Mouse (Mus musculus) v-Abl transformed pro-B cells (cell line): ENCODE measurements around the gene 1600012H06Rik.
"Not testable (repeated sequence)": the region's sequence is repeated elsewhere in the genome, so short reads cannot be mapped to it uniquely, and the experiment has no call there.

Experiments
- in situ Hi-C, 2 experiments: fragments of 400-800 bp; cut with MboI; formaldehyde crosslinking; loops; one replicate each; pipeline ENCODE4 v1.15.1; 2025; ENCODE audit not compliant: unreplicated experiment in 2 of 2

The 1600012H06Rik gene

DNA sequence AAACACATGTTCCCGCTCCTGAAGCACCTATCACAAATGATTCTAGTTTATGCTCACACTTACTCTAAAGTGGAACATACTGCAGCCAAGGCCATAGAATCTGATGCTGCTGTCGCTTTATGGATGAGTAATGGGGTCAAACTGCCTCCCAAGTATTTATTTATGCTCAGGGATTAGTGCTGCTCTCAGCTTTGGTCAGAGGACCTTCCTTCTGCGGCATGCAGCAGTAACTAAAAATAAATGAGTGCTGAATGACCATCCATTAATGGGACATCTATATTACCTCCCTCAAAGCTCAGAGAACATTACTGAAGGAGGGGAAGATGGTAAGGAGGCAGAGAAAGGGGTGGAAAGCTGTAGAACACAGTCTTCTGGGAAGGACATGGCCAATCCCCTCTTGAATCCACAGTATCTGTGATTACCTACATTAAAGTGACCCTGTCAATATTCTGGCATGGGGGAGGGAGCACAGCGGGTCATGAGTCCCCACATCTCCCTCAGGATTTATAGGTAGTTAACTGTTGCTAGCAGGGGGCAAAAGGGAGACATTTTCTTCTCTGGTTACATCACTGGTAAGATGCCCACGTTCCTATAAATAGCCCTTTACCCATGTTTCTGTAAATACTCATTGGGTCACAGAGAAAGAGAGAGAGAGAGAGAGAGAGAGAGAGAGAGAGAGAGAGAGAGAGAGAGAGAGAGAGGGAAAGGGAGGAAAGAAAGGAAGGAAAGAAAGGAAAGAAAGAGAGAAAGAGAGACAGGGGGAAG, 7.0 kb upstream of the 1600012H06Rik start:
- in situ Hi-C loops = loop anchor here in 1 of 2 experiments (25.0 kb wide), 2 partner anchors 451 to 801 kb away; partner anchors contain the start of genes Dll1 and Fam120b

DNA sequence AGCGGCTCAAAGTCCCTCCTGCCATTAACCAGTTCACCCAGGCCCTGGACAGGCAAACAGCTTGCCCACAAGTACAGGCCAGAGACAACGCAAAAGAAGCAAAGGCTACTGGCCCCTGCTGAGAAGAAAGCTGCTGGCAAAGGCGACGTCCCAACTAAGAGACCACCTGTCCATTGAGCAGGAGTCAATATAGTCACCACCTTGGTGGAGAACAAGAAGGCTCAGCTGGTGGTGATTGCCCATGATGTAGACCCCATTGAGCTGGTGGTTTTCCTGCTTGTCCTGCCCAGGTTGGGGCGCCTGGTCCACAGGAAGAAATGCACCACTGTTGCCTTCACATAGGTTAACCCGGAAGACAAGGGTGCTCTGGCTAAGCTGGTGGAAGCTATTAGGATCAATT, 803 bp upstream of the 1600012H06Rik start:
- in situ Hi-C loops = loop anchor here in 1 of 2 experiments (25.0 kb wide), 2 partner anchors 445 to 795 kb away; partner anchors contain the start of genes Dll1 and Fam120b

DNA sequence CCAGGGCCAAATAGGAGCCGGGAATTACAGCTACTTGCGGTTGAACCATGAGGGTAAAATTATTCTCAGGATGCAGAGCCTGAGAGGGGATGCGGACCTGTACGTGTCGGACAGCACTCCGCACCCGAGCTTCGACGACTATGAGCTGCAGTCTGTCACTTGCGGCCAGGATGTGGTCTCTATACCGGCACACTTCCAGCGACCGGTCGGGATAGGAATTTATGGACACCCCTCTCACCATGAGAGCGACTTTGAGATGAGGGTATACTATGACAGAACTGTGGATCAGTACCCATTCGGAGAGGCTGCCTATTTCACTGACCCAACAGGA, 710 bp downstream of the 1600012H06Rik start:
- in situ Hi-C loops = loop anchor here in 1 of 2 experiments (25.0 kb wide), 2 partner anchors 444 to 794 kb away; partner anchors contain the start of genes Dll1 and Fam120b

DNA sequence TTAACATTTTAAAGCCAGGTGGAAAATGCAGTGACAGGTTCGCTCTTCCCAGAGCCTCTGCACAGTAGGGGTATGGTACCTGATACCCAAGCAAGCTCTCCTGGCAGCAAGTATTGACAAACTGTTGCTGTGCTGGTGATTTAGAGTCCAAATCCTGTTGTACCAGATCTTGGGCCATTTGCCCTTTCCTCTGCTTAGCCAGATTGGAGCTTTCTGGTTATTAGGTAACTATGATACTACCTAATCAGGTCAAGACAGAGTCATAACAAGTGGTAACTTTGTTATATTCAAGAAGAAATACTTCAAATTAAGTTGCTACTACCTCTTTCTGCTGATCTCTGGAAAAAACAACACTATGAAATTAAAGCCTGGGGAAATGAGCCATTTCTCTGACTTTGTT, 1.6 kb downstream of the 1600012H06Rik start:
- in situ Hi-C loops = loop anchor here in 1 of 2 experiments (25.0 kb wide), 2 partner anchors 443 to 793 kb away; partner anchors contain the start of genes Dll1 and Fam120b

DNA sequence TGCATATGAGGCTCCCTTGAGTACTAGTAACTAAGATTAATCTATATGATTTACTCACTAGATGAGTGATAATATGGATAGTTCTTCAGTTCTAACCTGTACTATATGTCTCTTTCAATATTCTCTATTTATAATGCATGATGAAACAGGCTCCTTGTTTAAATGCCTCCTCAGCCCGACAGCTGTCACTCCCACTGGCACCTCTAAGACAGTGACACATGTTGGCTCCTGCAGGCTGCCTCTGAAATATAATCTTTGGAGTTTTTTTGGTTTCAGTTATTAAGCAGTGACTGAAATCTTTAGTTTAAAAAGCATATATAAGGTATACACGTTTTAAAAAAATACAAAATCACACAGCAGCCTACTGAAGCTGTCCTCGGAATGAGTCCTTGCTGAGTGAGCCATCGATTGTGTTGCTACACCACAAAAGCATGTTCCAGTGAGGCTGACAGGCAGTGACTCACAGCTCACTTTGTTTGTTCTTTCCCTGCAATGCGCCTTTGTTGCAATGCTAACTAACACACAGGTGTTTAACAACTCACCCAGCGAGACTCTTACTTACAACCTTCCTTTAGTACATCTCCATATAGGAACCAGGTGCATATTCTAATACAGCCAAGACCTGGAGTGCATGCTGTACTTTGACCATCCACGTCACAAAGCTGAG, 6.3 kb downstream of the 1600012H06Rik start:
- in situ Hi-C loops = loop anchor here in 1 of 2 experiments (25.0 kb wide), 2 partner anchors 438 to 788 kb away; partner anchors contain the start of genes Dll1 and Fam120b

DNA sequence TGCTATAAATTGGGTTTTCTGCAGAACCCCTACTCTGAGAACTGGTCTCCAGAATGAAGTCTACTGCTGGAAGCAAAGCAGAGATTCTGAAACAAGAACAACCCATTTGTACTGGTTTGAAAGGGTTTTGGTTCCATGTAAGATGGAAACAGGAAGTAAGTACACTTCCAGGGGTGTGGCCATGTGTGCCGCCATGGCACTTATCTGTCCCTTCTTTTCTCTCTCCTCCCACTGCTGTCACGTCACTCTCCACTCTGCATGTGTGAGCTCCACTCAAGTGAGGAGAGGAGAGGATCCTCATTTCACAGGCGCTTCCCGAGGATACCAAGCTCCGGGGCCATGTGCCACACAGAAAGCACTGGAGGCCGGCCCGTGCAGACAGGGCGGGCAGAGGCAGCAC, 10.5 kb downstream of the 1600012H06Rik start:
- in situ Hi-C loops = no loop called here

DNA sequence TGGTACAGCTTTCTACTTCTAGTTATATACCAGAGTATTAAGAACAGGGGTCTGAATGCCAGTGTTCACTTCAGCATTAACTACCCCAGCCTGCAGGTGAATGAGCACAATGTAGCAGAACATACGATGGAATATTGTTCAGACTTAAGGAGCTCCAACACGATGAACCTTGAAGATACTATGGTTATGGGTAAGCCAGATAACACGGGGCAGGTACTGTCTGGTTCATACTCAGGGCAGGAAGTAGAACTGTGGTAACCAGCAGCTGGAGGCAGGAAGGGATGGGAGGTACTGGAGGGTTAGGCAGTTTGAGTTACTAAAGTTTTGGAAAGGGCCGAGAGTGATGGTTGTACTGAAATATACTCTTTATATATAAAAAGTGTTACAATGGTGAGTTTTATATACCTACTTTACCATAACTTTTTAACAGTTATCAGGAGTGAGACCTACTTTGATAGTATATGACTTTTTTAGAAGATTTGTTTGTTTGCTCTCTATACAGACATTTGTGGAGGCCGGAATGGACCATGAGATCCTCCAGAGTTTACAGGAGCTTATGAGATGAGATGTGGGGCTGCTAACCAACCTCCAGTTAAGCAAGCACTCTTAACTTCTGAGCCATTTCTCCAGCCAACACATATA, 15.8 kb downstream of the 1600012H06Rik start:
- in situ Hi-C loops = no loop called here

DNA sequence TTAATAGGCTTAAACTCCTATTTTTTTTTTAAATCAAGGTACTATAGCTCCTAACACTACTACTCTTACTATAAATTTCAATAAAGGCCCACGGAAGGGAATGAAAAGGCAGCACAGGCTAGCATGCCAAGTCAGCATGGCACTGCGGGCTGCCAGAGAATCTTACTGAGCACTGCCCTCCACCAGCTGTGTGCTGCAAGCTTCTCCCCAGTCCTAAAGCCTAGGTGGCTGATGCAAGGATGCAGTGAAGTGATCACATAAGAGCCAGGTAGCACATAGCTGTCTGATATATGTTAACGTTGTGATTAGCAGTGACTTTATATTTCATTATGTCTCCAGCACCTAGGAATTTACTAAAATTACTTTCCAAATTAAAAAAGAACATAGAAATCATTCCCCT, 17.0 kb downstream of the 1600012H06Rik start:
- in situ Hi-C loops = no loop called here

DNA sequence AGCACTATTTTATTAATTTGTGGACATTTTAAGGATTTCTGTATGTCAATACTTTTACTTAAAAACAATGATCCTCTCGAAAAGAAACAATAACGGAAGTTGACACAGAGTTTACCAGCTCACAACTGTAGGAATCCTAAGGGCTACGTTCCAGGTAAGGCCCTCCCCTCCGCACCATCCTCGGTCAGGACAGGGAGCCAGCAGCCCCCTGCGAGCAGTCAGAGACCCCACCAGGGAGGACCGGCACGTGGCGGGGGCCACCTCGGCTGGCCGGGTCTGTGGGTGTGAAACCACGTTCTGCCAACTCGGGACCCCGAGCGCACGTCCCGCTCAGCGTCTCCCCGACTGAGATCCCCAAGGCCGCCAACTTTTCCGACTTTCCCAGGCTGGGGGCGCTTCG, 17.5 kb downstream of the 1600012H06Rik start:
- in situ Hi-C loops = no loop called here

DNA sequence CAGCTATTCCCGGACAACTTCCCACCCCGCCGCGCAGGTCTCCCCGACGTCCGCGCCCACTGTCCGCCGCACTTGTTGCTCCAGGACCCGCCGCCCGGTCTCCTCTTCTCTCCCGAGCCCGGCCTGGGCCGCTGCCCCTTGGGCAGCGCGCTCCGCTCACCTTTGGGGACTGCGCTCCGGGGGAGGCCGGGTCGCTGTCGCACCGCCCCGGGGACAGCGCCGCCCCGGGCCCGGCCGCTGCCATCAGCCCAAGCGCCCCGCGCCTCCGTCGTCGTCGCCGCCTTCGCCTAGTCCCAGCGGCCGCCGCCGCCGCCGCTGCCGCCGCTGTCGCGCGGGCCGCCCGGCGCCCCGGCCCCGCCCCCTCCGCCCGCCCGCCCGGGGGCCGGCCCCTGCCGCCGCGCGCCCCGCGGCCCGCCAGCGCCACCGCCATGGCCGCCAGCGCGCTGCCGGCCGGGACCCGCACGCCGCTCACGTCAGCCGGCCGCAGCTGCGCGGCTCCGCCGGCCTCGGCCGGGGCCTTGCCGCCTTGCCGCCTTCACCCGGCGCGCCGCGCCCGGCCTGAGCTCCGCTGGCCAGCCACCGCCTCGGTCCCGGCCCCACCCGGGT, 18.1 kb downstream of the 1600012H06Rik start, which contains the start of gene Phf10:
Gene Phf10 (minus strand): TSS at position 323 of the 606 bp plus-strand sequence.
- in situ Hi-C loops = not testable (repeated sequence)

DNA sequence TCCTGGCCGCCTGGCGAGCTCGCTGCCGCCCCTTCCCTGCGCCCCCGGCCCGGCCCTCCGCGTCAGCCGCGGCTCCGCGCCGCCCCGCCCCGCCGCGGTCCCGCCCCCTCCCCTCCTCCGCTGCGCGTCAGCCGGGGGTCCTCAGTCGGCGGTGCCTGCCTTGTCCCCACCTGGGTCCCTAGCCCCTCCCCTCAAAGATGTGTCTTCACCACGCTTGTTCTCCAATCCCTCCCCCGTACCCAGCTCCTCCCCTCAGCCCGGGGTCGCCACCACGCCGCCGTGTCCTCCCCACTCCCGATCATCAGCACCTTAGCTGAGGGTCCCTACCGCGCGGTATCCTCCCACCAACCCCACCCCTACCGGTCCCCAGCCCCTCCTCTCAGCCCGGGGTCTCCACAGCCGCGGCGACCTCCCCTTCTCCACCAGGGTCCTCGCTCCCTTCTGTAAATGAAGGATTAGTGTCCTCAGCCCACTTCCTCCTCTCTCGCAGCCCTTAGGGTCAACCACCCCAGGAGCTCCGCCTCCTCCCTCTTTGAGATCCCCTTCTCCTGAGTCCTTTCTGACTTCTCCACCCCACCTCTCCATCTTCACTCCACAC, 18.7 kb downstream of the 1600012H06Rik start:
- in situ Hi-C loops = not testable (repeated sequence)

DNA sequence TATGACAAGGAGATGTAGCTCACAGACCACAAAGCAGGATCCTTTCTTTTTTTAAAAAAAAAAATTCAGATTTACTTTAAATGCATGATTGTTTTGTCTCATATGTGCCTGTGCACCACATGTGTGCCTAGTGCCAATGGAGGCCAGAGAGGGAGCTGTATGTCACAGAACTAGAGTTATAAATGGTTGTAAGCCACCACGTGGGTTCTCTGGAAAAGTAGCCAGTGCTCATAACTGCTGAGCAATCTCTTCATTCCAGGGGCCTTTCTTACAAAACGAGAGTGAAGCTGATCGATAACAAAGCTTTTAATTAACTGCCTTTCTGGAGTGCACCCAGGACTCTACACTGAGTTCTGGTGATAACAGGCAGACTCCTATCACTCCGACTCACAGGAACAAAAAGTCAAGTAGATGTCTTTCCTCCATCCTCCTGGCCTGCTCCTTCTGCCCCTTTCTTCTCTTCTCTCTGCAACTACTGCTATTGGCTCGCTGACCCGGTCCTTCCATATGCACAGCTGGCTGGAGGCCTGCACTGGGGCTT, 25.5 kb downstream of the 1600012H06Rik start:
- in situ Hi-C loops = not testable (repeated sequence)

DNA sequence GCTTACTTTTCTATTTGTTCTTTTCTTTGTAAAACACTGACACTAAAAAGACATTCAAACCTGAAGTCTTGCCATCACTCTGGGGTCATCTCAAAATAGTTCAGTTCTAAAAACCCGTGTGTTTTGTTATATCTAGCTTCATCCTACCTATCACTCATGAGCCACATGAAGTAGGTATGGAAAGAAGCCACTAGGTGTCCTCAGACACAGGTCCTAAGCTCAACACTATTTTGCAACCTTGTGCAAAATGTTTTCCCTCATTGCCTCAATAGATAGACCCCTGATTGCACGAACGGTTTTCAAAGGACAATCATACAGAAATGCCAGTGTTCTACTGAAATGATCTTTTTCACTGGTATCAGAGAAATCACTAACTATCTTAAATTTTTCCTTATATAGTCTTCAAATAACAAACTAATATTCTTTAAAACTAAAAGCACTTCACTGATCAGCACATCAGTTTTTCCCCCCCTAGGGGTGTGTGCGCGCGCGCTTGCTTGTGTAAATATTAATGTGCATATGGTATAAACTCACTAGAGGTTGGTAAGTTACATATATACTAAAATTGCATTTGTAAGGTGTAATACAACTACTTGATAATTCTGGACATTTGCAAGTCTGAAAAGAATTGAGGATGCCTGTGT, 34.9 kb downstream of the 1600012H06Rik start:
- in situ Hi-C loops = not testable (repeated sequence)

DNA sequence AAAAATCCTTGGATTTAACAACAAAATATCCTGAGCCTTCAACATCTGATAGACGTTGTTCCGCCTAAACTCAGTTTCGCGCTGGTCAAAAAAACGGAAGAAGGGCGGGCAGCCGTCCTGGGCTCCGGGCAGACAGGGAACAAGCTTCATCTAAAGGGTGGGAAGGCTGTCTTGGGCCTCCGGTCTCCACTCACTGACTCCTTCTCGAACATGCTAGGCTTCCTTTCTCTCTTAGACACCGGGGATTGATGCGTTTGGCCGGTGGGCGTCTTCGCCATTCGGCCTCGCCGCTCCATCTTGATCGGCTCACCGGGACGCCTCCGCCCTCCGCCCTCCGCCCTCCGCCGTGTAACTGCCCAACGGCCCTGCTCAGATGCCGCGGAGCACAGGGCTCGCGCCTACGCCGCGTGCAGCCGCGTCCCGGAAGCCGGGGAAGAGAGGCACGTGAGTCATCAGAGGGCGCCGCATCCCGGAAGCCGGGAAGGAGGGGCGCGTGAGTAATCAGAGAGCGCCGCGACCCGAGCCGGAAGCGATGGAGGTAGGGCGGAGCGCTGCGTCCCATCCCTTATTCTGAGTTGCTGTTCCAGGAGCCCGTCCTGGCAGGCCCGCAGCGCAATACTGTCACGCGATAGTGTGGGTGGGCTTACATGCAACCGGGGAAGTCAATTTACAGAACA, 35.5 kb downstream of the 1600012H06Rik start, which contains the start of the genes 9030025P20Rik and Gm3417:
Gene 9030025P20Rik (plus strand): TSS at position 107 of the 677 bp plus-strand sequence.
Gene Gm3417 (minus strand): TSS at position 429 of the 677 bp plus-strand sequence.
- in situ Hi-C loops = not testable (repeated sequence)

DNA sequence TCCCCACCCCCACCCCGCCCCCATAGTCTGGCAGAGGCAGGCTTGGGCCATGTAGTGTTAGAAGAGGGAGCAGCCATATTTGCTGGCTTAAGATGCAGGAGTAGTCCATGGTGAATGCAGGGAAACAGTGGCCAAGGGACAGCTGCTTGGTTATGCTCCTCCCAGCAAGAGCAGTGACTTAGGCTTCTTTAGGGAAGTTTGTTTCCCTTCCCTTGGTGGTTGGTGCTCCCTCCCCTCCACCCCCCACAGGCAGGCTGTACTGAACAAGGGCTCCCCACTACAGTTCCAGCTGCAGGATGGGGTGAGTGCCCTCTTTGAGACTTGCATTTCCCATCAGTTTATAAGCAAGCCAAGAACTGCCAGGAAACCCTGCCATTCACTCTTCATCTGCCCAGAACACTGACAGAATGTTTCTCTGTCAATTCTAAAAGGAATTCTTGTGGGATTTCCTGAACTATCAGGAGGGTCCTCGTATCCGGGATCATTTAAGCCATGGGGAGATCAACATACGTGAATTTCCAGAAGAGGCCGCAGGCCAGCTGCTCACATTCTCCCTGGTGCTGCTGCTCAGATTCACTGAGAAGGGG, 47.2 kb downstream of the 1600012H06Rik start:
- in situ Hi-C loops = not testable (repeated sequence)

DNA sequence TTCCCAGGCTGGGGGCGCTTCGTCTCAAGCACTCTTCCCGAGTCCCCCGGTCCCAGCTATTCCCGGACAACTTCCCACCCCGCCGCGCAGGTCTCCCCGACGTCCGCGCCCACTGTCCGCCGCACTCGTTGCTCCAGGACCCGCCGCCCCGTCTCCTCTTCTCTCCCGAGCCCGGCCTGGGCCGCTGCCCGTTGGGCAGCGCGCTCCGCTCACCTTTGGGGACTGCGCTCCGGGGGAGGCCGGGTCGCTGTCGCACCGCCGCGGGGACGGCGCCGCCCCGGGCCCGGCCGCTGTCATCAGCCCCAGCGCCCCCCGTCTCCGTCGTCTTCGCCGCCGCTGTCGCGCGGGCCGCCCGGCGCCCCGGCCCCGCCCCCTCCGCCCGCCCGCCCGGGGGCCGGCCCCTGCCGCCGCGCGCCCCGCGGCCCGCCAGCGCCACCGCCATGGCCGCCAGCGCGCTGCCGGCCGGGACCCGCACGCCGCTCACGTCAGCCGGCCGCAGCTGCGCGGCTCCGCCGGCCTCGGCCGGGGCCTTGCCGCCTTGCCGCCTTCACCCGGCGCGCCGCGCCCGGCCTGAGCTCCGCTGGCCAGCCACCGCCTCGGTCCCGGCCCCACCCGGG, 49.6 kb downstream of the 1600012H06Rik start:
- in situ Hi-C loops = not testable (repeated sequence)

DNA sequence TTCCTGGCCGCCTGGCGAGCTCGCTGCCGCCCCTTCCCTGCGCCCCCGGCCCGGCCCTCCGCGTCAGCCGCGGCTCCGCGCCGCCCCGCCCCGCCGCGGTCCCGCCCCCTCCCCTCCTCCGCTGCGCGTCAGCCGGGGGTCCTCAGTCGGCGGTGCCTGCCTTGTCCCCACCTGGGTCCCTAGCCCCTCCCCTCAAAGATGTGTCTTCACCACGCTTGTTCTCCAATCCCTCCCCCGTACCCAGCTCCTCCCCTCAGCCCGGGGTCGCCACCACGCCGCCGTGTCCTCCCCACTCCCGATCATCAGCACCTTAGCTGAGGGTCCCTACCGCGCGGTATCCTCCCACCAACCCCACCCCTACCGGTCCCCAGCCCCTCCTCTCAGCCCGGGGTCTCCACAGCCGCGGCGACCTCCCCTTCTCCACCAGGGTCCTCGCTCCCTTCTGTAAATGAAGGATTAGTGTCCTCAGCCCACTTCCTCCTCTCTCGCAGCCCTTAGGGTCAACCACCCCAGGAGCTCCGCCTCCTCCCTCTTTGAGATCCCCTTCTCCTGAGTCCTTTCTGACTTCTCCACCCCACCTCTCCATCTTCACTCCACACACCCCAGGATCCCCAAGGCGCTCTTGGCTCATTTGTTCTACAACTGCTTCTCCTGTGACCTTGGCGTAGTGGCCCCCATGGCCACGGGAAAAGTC, 50.3 kb downstream of the 1600012H06Rik start:
- in situ Hi-C loops = not testable (repeated sequence)
